Mouse (Mus musculus) adrenal gland, adult 2 months (tissue): ENCODE measurements around the gene Atxn10. TPM values are rescaled to one million over a fixed set of nuclear protein-coding genes. Genes with fewer than 3 reads are reported as not detected.
"Not testable (repeated sequence)": the region's sequence is repeated elsewhere in the genome, so short reads cannot be mapped to it uniquely, and the experiment has no call there.

Experiments
- DNase-seq: peaks from one replicate; pipeline ENCODE4 v3.0.0; 2021
- long read RNA-seq: library from polyadenylated mRNA; stranded (forward); transcript quantifications from one replicate; pipeline ENCODE4 v2.0.0, GENCODE M21; 2021
- polyA plus RNA-seq: library from polyadenylated mRNA; depleted of rRNA; stranded (reverse); fragments of >200 nt; gene quantifications from 2 replicates; pipeline ENCODE4 v1.2.3, GENCODE M21; 2012; rRNA removed
- total RNA-seq, 2 experiments: library from RNA; stranded (reverse); gene quantifications; 2 replicates each; pipeline ENCODE4 v1.2.3; 2021

The Atxn10 gene
- total RNA-seq (100 to 1,000 TPM; 127 to 130 TPM), polyA plus RNA-seq (202 and 215 TPM in 2 replicates)
- long read RNA-seq, transcript Atxn10-201 (12 exons, 1,937 nt), result major isoform, 114 of 121 reads
- long read RNA-seq, partial matches to known transcripts, result 5 of 121 reads
- long read RNA-seq, other reads (novel, unspliced or antisense), result 2 of 121 reads

GRCm38 (mm10) chr15:85335671-85336300 lies at the start of gene Atxn10:
Atxn10 (plus strand) TSS chr15:85336245.
- DNase-seq, result no peak

- DNase-seq, result no peak
These were observed 41.4 kb upstream of the Atxn10 start for GRCm38 (mm10) chr15:85294632-85295031.

- DNase-seq, result peak; percentile 70
These were observed 40.5 kb upstream of the Atxn10 start for GRCm38 (mm10) chr15:85295544-85295943.

- no peak for DNase-seq
These were observed 40.1 kb upstream of the Atxn10 start for GRCm38 (mm10) chr15:85295977-85296376.

GRCm38 (mm10) chr15:85296538-85296937 lies 39.5 kb upstream of the Atxn10 start:
- no peak for DNase-seq

- no peak for DNase-seq
These were observed 37.8 kb upstream of the Atxn10 start for GRCm38 (mm10) chr15:85298167-85298781.

GRCm38 (mm10) chr15:85298946-85299345 lies 37.1 kb upstream of the Atxn10 start:
- DNase-seq, result no peak

- DNase-seq, result no peak
These were observed 32.8 kb upstream of the Atxn10 start for GRCm38 (mm10) chr15:85303241-85303640.

GRCm38 (mm10) chr15:85303976-85304375 lies 32.1 kb upstream of the Atxn10 start:
- DNase-seq, result no peak

GRCm38 (mm10) chr15:85307061-85307660 lies 28.9 kb upstream of the Atxn10 start:
- no peak for DNase-seq

- DNase-seq, result no peak
These were observed 24.9 kb upstream of the Atxn10 start for GRCm38 (mm10) chr15:85311058-85311657.

- peak; percentile 78 for DNase-seq
These were observed 20.5 kb upstream of the Atxn10 start for GRCm38 (mm10) chr15:85315378-85316025.

- peak; percentile 60 for DNase-seq
These were observed 19.5 kb upstream of the Atxn10 start for GRCm38 (mm10) chr15:85316342-85317140.

GRCm38 (mm10) chr15:85319924-85320668 lies 15.9 kb upstream of the Atxn10 start:
- peak; percentile 91 for DNase-seq

GRCm38 (mm10) chr15:85323214-85323613 lies 12.8 kb upstream of the Atxn10 start:
- peak; percentile 58 for DNase-seq

GRCm38 (mm10) chr15:85324426-85324825 lies 11.6 kb upstream of the Atxn10 start:
- DNase-seq, result no peak

GRCm38 (mm10) chr15:85327808-85328207 lies 8.2 kb upstream of the Atxn10 start:
- DNase-seq, result no peak

GRCm38 (mm10) chr15:85328455-85328854 lies 7.6 kb upstream of the Atxn10 start:
- not testable (repeated sequence) for DNase-seq

- DNase-seq, result peak; percentile 63
These were observed 6.9 kb upstream of the Atxn10 start for GRCm38 (mm10) chr15:85329096-85329495.

- DNase-seq, result no peak
These were observed 6.0 kb upstream of the Atxn10 start for GRCm38 (mm10) chr15:85330024-85330423.
